Mouse (Mus musculus) G1E (cell line): ENCODE results near the gene Gadd45b.

Experiments
- CTCF ChIP-seq: IDR thresholded peaks from 2 replicates; pipeline ENCODE4 v1.5.1; 2012; ENCODE audit warnings: low read depth, low read length, inconsistent platforms, mixed read lengths
- TAL1 ChIP-seq: conservative IDR thresholded peaks from 2 replicates; pipeline ENCODE4 v1.6.1; 2012; ENCODE audit warnings: low read depth, low read length, inconsistent platforms, mixed read lengths

DNA sequence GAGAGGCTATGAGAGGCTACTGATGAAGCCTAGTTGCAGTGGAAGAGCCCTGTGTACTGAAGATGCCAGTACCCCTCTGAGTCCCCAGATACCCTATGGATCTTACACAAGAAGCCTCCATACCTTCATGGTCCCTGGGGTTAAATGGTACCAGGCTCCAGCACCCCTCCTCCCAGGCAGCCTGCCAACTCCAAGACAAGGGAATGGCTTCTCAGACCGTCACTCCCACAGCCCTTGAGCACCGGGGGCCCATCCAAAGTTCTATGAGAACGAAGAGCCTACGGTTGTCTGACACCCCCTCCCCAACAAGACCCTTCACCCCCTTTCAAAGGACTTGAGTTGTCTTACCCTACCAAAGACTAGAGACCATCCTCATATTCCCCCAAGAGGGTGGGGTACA lies 14.1 kb upstream of the Gadd45b start:
- TF ChIP-seq CTCF: no peak
- TF ChIP-seq TAL1: no peak
